12 mouse cellular contexts compared by ENCODE assay signal in the genomic region with DNA sequence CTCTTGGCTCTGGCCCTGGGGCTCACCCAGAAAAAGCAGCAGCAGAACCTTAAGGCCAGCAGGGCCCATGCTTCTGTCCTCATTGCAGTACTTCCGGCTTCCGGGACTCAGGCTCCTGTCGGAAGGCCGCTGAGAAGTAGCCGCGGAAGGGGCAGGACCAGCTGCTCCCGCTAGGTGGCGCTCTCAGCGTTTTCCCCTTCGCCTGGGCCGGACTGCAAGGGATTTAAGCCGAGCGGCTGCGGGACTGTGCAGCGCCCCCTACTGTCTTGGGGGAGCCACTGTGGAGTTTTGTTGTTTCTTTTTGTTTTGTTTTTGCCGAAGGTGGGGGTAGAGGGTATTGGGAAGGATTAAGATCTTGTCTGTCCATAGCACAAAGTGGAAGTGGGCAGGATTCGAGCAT. TPM values are rescaled to one million over a fixed set of nuclear protein-coding genes. Genes with fewer than 3 reads are reported as not detected.
A peak's percentile ranks its signal among the peaks of the same experiment; 100 is the strongest.
DNase-seq lines count a peak whose midpoint lies in the region; ATAC-seq and TF ChIP-seq lines count a peak whose summit lies in the region.
"Had no signal": no experiment of that assay in that cellular context is flagged by ENCODE, and none has a peak within 500 bp of the region (broad histone marks: within the 10 kb centered on the region; RNA-seq: fewer than 3 reads in every experiment).

TSS of gene Prss48 (minus strand) at position 69 of the 400 bp plus-strand sequence.

- H3K4me2 ChIP-seq in kidney, embryonic 15.5 days = no peak within 1 kb of the TSS
- H3K4me2 ChIP-seq: heart, embryonic 11.5 days; neural tube, embryonic 13.5 days had no signal

- no peak within 1 kb of the TSS for H3K27ac ChIP-seq in kidney, adult 2 months (ENCODE audit: insufficient read depth, low read depth, low read length)
- no peak within 1 kb of the TSS for H3K27ac ChIP-seq in kidney, embryonic 15.5 days
- H3K27ac ChIP-seq in ES-E14 (ENCODE audit: insufficient read depth, low read depth, low read length, poor library complexity, severe bottlenecking) = peak within 1 kb of the TSS; percentile 50; the same call in 1 of the 2 replicates
- H3K27ac ChIP-seq: neural tube, embryonic 13.5 days had no signal

- H3K9me3 ChIP-seq in kidney, embryonic 15.5 days (replicated peaks) = no peaks in the 10 kb centered on the region
- no peaks in the 10 kb centered on the region for H3K9me3 ChIP-seq in ES-E14 (ENCODE audit: control insufficient read depth, insufficient read depth, low read depth, low read length)
- H3K9me3 ChIP-seq: neural tube, embryonic 13.5 days had no signal

- DNase-seq in kidney, adult 2 months = no peak
- DNase-seq in ES-E14 (ENCODE audit: low read depth, low spot score) = peak; percentile 91
- no peak for DNase-seq in brain, embryonic 14.5 days (ENCODE audit: low read depth)
- DNase-seq in lung, postnatal 4 days = peak; percentile 53 to 58
- DNase-seq in left cerebral cortex, adult 18-20 months (ENCODE audit: low spot score in 2 of 2) = no peak
- DNase-seq in left cerebral cortex, adult 8-10 months (ENCODE audit: low spot score in 2 of 2) = no peak
- DNase-seq: adrenal gland, postnatal 36 days had no signal

- no peak within 1 kb of the TSS for H3K9ac ChIP-seq in kidney, embryonic 15.5 days
- H3K9ac ChIP-seq in ES-E14 (ENCODE audit: insufficient read depth, low read depth, low read length, poor library complexity, severe bottlenecking) = peak within 1 kb of the TSS; percentile 60; the same call in 1 of the 2 replicates
- H3K9ac ChIP-seq: neural tube, embryonic 13.5 days had no signal

- no peak for TF ChIP-seq POLR2A in kidney, adult 2 months (IDR thresholded peaks at IDR 0.05; ENCODE audit: low read depth, low read length)
- no peak for TF ChIP-seq POLR2A in brain, embryonic 14.5 days (IDR thresholded peaks at IDR 0.05; ENCODE audit: borderline replicate concordance, extremely low read depth, insufficient read depth, insufficient read length, poor library complexity, severe bottlenecking)

- ATAC-seq in kidney, embryonic 15.5 days (replicated peaks; ENCODE audit: low FRiP score) = no peak

- in situ Hi-C loops in ES-E14 (cut with MboI; ENCODE audit: low sequenced_read_pairs in 2 of 2, unreplicated experiment in 2 of 2) = no loop called here

- TF ChIP-seq CTCF in kidney, adult 2 months (conservative IDR thresholded peaks at IDR 0.05; ENCODE audit: insufficient read depth, insufficient read length, low read depth, low read length) = peak; percentile 35; the same call in 1 of the 2 replicates
- peak; percentile 12; the same call in 1 of the 2 replicates for TF ChIP-seq CTCF in brain, embryonic 14.5 days (IDR thresholded peaks at IDR 0.05; ENCODE audit: borderline replicate concordance, extremely low read depth, insufficient read depth, insufficient read length)

- H3K4me1 ChIP-seq in kidney, adult 2 months (ENCODE audit: control insufficient read depth, insufficient read depth, low read length) = peaks cover 5% of the 10 kb centered on the region; the same call in 1 of the 2 replicates
- H3K4me1 ChIP-seq in kidney, embryonic 15.5 days = no peaks in the 10 kb centered on the region
- peaks cover 2% of the 10 kb centered on the region in 2 experiments; a peak in 1 of 4 replicates for H3K4me1 ChIP-seq in ES-E14 (ENCODE audit: control insufficient read depth in 2 of 2, insufficient read depth in 2 of 2, low read length in 2 of 2, poor library complexity in 1 of 2)
- H3K4me1 ChIP-seq: neural tube, embryonic 13.5 days had no signal

- no peak within 1 kb of the TSS for H3K4me3 ChIP-seq in kidney, adult 2 months (ENCODE audit: insufficient read depth, low read depth, low read length)
- H3K4me3 ChIP-seq in kidney, embryonic 15.5 days (replicated peaks) = no peak within 1 kb of the TSS
- peak within 1 kb of the TSS; percentile 47 to 70 for H3K4me3 ChIP-seq in ES-E14 (ENCODE audit: insufficient read depth in 1 of 2, low read depth in 1 of 2, low read length in 2 of 2, poor library complexity in 1 of 2, severe bottlenecking in 1 of 2)
- H3K4me3 ChIP-seq: neural tube, embryonic 13.5 days had no signal

- 86% methylated on average over 17 of the region's 17 CpGs for WGBS in kidney, adult 2 months
- WGBS in kidney, embryonic 15.5 days = 83% methylated on average over 17 of the region's 17 CpGs

- no peaks in the 10 kb centered on the region for H3K36me3 ChIP-seq in kidney, adult 2 months (ENCODE audit: control insufficient read depth, insufficient read depth, low read length)
- H3K36me3 ChIP-seq in kidney, embryonic 15.5 days = no peaks in the 10 kb centered on the region
- 0 out of 2 replicates have a peak, but pooled peaks cover 1% of the 10 kb centered on the region for H3K36me3 ChIP-seq in ES-E14 (ENCODE audit: control insufficient read depth, insufficient read depth, low read length, poor library complexity, severe bottlenecking)
- H3K36me3 ChIP-seq: neural tube, embryonic 13.5 days had no signal

- H3K27me3 ChIP-seq in kidney, adult 2 months (replicated peaks; ENCODE audit: control insufficient read depth, insufficient read depth, low read length) = no peaks in the 10 kb centered on the region
- no peaks in the 10 kb centered on the region for H3K27me3 ChIP-seq in kidney, embryonic 15.5 days
- H3K27me3 ChIP-seq: neural tube, embryonic 13.5 days had no signal

TF ChIP-seq in ES-E14, 5 proteins besides CTCF, POLR2A, EP300 and RAD21:
- TF ChIP-seq ZC3H11A (IDR thresholded peaks at IDR 0.05; ENCODE audit: borderline replicate concordance, low read depth, low read length) = no peak
- TF ChIP-seq HCFC1 (IDR thresholded peaks at IDR 0.05; ENCODE audit: borderline replicate concordance, insufficient read depth, low read length) = 0 out of 2 replicates have a peak, but pooled peaks have one; percentile 47
TF ChIP-seq in ES-E14: peak in this region for 1.

RNA-seq across cellular contexts. Expression of gene Prss48, which starts in this region (rescaled TPM):
- polyA plus RNA-seq in kidney, adult 2 months (2012; rRNA removed) = not detected in 2 replicates
- polyA plus RNA-seq in kidney, embryonic 15.5 days (2015; fragmentation: Nextera tagmentation; extraction: Ambion mirVana) = 0.18 and 0.39 TPM in 2 replicates
- 0.36 and 1.1 TPM in 2 replicates for total RNA-seq in ES-E14 (2012; rRNA removed)
- not detected in 2 replicates for polyA plus RNA-seq in brain, embryonic 14.5 days (2012; rRNA removed)
- not detected for total RNA-seq in left cerebral cortex, adult 18-20 months (2021)
- total RNA-seq in left cerebral cortex, adult 8-10 months (2022) = not detected
- total RNA-seq: adrenal gland, postnatal 36 days; left cerebral cortex, postnatal 10 days had no signal
- polyA plus RNA-seq: embryonic facial prominence, embryonic 14.5 days; heart, embryonic 11.5 days; neural tube, embryonic 13.5 days had no signal

Comparison
In these comparisons a context has a peak if more than half of its experiments do, and no peak if none do; other contexts are left out.
1. DNase-seq: peak in ES-E14 (single experiment) and lung, postnatal 4 days (2 of 2); none in kidney, adult 2 months (single experiment), brain, embryonic 14.5 days (single experiment), left cerebral cortex, adult 18-20 months (0 of 2) and left cerebral cortex, adult 8-10 months (0 of 2).
2. H3K4me3 ChIP-seq: peak in ES-E14 (2 of 2); none in kidney, adult 2 months (single experiment) and kidney, embryonic 15.5 days (single experiment).